Mouse (Mus musculus): ENCODE measurements at regions not wholly inside any gene's neighbourhood (a gene's known extent, or its start where the extent isn't known, plus 50 kb on each side); places are given as distances from the start of the nearest gene placed in this dataset.

- TF ChIP-seq EP300 (IDR thresholded peaks at IDR 0.05; ENCODE audit: low read length): no peak
- TF ChIP-seq CTCF (conservative IDR thresholded peaks at IDR 0.05 in 1 of 2, IDR thresholded peaks at IDR 0.05 in 1 of 2; ENCODE audit: low read depth in 2 of 2, low read length in 2 of 2): no peak
- TF ChIP-seq MYC (IDR thresholded peaks at IDR 0.05; ENCODE audit: low read depth, low read length): no peak
- no peak for TF ChIP-seq UBTF (IDR thresholded peaks at IDR 0.05; ENCODE audit: low read depth, low read length)
- no peak for TF ChIP-seq PAX5 (IDR thresholded peaks at IDR 0.05; ENCODE audit: low read length)
- no peak for TF ChIP-seq POLR2A (IDR thresholded peaks at IDR 0.05; ENCODE audit: low read depth, low read length)
- TF ChIP-seq POLR2AphosphoS2 (IDR thresholded peaks at IDR 0.05; ENCODE audit: low read depth, low read length): no peak
These were observed 440.1 kb upstream of the Klf4 start for GRCm38 (mm10) chr4:55972235-55972819.

All from CH12.LX (cell line).